Mouse (Mus musculus) thymus, adult 18-20 months (tissue): ENCODE data around the gene Glipr1l3.
"Not testable (repeated sequence)": the region's sequence is repeated elsewhere in the genome, so short reads cannot be mapped to it uniquely, and the experiment has no call there.

Experiments
- DNase-seq, 2 experiments: peaks; one replicate each; pipeline ENCODE4 v3.0.0; 2022; ENCODE audit warnings: mixed read lengths in 2 of 2

The Glipr1l3 gene

GRCm38 (mm10) chr10:112159882-112160560 lies at the start of gene Glipr1l3:
Gene Glipr1l3, minus strand, starts transcription at chr10:112160327.
- peak in 1 of 2 experiments; percentile 5 for DNase-seq

GRCm38 (mm10) chr10:112203463-112203862 lies 43.3 kb upstream of the Glipr1l3 start:
- no peak for DNase-seq

- DNase-seq: not testable (repeated sequence)
These were observed 33.8 kb upstream of the Glipr1l3 start for GRCm38 (mm10) chr10:112193919-112194318.

GRCm38 (mm10) chr10:112177027-112177426 lies 16.9 kb upstream of the Glipr1l3 start:
- not testable (repeated sequence) for DNase-seq

- DNase-seq: no peak
These were observed 3.1 kb upstream of the Glipr1l3 start, which contains the start of gene Caps2 for GRCm38 (mm10) chr10:112163168-112163766. Gene Caps2, plus strand, starts transcription at chr10:112163621.

GRCm38 (mm10) chr10:112139834-112140233 lies 20.3 kb downstream of the Glipr1l3 start:
- no peak for DNase-seq

- no peak for DNase-seq
These were observed 21.2 kb downstream of the Glipr1l3 start for GRCm38 (mm10) chr10:112138871-112139430.

- no peak for DNase-seq
These were observed 21.9 kb downstream of the Glipr1l3 start for GRCm38 (mm10) chr10:112138050-112138870.

GRCm38 (mm10) chr10:112132194-112132593 lies 27.9 kb downstream of the Glipr1l3 start:
- DNase-seq: no peak

- DNase-seq: not testable (repeated sequence)
These were observed 32.4 kb downstream of the Glipr1l3 start for GRCm38 (mm10) chr10:112127682-112128230.

GRCm38 (mm10) chr10:112125090-112125489 lies 35.0 kb downstream of the Glipr1l3 start:
- DNase-seq: not testable (repeated sequence)

- no peak for DNase-seq
These were observed 49.7 kb downstream of the Glipr1l3 start for GRCm38 (mm10) chr10:112110401-112110800.

GRCm38 (mm10) chr10:112105785-112106184 lies 54.3 kb downstream of the Glipr1l3 start:
- peak in 1 of 2 experiments; percentile 8 for DNase-seq
